Mouse (Mus musculus) liver, embryonic 13.5 days (tissue): Measurements from ENCODE around the gene Sdr39u1. TPM values are rescaled to one million over a fixed set of nuclear protein-coding genes. Genes with fewer than 3 reads are reported as not detected.
A peak's percentile ranks its signal among the peaks of the same experiment; 100 is the strongest.

Experiments used
- ATAC-seq: fragments of 200-750 bp; cut with Nextera tagmentation; 2 replicates; pipeline ENCODE4 v1.8.0; 2017; ENCODE audit warnings: low read depth, mild to moderate bottlenecking, moderate number of reproducible peaks, moderate library complexity
- DNase-seq: peaks from one replicate; pipeline ENCODE4 v3.0.0; 2022
- H3K27ac ChIP-seq: fragments of 300-500 bp; sonication (generic); 2 replicates; pipeline ENCODE4 v1.5.1; 2015; ENCODE audit warnings: moderate library complexity, mild to moderate bottlenecking, inconsistent platforms
- H3K27me3 ChIP-seq: fragments of 300-500 bp; sonication (generic); 2 replicates; pipeline ENCODE4 v1.6.1; 2015; ENCODE audit warnings: mild to moderate bottlenecking, inconsistent platforms
- H3K36me3 ChIP-seq: fragments of 300-500 bp; sonication (generic); 2 replicates; pipeline ENCODE4 v1.6.1; 2015; ENCODE audit warnings: mild to moderate bottlenecking, inconsistent platforms
- H3K4me1 ChIP-seq: fragments of 300-500 bp; sonication (generic); replicated peaks from 2 replicates; pipeline ENCODE4 v1.6.1; 2015; ENCODE audit warnings: inconsistent platforms
- H3K4me2 ChIP-seq: fragments of 300-500 bp; sonication (generic); 2 replicates; pipeline ENCODE4 v1.6.1; 2015; ENCODE audit warnings: inconsistent platforms, mild to moderate bottlenecking, moderate library complexity
- H3K4me3 ChIP-seq: fragments of 300-500 bp; sonication (generic); replicated peaks from 2 replicates; pipeline ENCODE4 v1.5.1; 2015; ENCODE audit warnings: mild to moderate bottlenecking, inconsistent platforms
- H3K9ac ChIP-seq: fragments of 300-500 bp; sonication (generic); 2 replicates; pipeline ENCODE4 v1.6.1; 2015; ENCODE audit warnings: mild to moderate bottlenecking, inconsistent platforms
- H3K9me3 ChIP-seq: fragments of 300-500 bp; sonication (generic); replicated peaks from 2 replicates; pipeline ENCODE4 v1.6.1; 2016; ENCODE audit warnings: inconsistent platforms
- WGBS: fragments of 180-500 bp; shearing (Covaris S2); methylation state at CpG from one replicate; pipeline ENCODE4 v1.1.7; 2015; ENCODE audit not compliant: insufficient replicate concordance; 5-methylcytosine and 5-hydroxymethylcytosine counted together
- polyA plus RNA-seq: library from polyadenylated mRNA; unstranded; fragments of >200 nt; fragmentation: Nextera tagmentation; extraction: Ambion mirVana; gene quantifications from 2 replicates; pipeline ENCODE4 v1.2.1, GENCODE M21; 2015

Sdr39u1 gene
- polyA plus RNA-seq, 1 experiment from 2014 or later = 14.1 TPM

DNA sequence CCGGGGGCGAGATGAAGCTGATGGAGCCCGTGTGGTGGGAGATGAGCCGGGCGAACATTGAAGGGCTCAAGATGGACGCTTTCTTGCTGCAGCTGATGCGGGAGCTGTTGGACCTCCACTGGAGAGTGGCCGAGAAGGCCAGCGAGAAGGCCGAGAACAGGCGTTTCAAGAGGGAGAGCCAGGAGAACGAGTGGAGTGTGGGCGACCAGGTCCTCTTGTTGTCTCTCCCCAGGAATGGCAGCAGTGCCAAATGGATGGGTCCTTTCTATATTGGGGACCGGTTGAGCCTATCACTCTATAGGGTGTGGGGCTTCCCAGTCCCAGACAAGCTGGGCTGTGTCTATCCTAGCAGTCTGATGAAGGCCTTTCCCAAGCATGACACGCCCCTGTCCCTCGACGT is 27.5 kb downstream of the Sdr39u1 start:
- Histone ChIP-seq H3K36me3 (peaks cover 23% of the 10 kb centered on the region; the same call in 1 of the 2 replicates), H3K4me1 (peaks cover 15% of the 10 kb centered on the region), H3K4me2 (no peak overlapping the region), H3K9me3 (no peaks in the 10 kb centered on the region), H3K27me3 (peaks cover 9% of the 10 kb centered on the region), H3K9ac (no peak overlapping the region), H3K27ac (no peak overlapping the region), H3K4me3 (no peak overlapping the region)
- ATAC-seq = no peak
- WGBS = 72% methylated on average over 17 of the region's 17 CpGs
- DNase-seq = no peak

DNA sequence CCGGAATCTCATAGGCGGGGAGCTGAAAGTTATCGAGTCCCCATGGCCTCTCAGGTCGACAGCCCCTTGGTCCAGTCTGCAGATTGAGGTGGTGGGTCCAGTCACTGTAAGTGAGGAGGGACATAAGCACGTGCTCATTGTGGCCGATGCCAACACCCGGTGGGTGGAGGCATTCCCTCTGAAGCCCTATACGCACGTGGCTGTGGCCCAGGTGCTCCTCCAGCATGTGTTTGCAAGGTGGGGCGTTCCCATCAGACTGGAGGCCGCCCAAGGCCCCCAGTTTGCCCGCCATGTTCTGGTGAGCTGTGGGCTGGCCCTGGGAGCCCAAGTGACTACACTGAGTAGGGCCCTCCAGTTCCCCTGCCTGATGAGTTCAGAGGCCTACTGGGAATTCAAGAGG is 28.1 kb downstream of the Sdr39u1 start:
- Histone ChIP-seq H3K36me3 (peaks cover 23% of the 10 kb centered on the region; the same call in 1 of the 2 replicates), H3K27me3 (0 out of 2 replicates have a peak, but pooled peaks cover 6% of the 10 kb centered on the region), H3K4me3 (no peak overlapping the region), H3K4me1 (peaks cover 13% of the 10 kb centered on the region), H3K9me3 (no peaks in the 10 kb centered on the region), H3K4me2 (no peak overlapping the region), H3K27ac (no peak overlapping the region), H3K9ac (no peak overlapping the region)
- ATAC-seq (no peak), DNase-seq (no peak)
- WGBS = 76% methylated on average over 12 of the region's 12 CpGs

DNA sequence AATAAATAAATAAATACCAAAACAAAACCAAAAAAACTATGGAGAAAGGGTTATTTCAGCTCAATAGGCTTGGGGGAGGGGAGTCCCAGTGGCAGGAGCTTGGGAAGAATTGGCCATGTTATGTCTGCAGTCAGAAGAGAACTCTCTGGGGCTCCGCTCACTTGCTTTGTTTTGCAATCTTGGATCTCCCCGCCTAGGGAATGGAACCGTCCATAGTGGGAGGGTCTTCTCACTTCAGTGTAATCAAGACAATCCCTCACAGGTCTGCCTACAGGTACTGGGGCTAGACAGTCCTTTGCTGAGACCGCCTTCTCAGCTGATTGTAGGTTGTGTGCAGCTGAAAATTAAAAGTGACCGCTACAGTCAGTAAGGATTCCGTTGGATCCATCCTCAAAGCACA is 30.6 kb downstream of the Sdr39u1 start:
- Histone ChIP-seq H3K4me3 (no peak overlapping the region), H3K4me2 (no peak overlapping the region), H3K9me3 (no peaks in the 10 kb centered on the region), H3K27ac (no peak overlapping the region), H3K27me3 (no peaks in the 10 kb centered on the region), H3K9ac (no peak overlapping the region), H3K4me1 (peaks cover 13% of the 10 kb centered on the region), H3K36me3 (peaks cover 38% of the 10 kb centered on the region; the same call in 1 of the 2 replicates)
- 78% methylated on average over 6 of the region's 6 CpGs for WGBS
- ATAC-seq = no peak
- DNase-seq = no peak

- Histone ChIP-seq H3K36me3 (peaks cover 44% of the 10 kb centered on the region), H3K4me1 (peaks cover 2% of the 10 kb centered on the region), H3K9me3 (no peaks in the 10 kb centered on the region), H3K27ac (no peak overlapping the region), H3K4me2 (no peak overlapping the region), H3K4me3 (no peak overlapping the region), H3K9ac (no peak overlapping the region), H3K27me3 (no peaks in the 10 kb centered on the region)
- DNase-seq (no peak), ATAC-seq (no peak)
- 74% methylated on average over 14 of the region's 14 CpGs for WGBS
These were observed 31.7 kb downstream of the Sdr39u1 start for GRCm38 (mm10) chr14:55868230-55869026.

DNA sequence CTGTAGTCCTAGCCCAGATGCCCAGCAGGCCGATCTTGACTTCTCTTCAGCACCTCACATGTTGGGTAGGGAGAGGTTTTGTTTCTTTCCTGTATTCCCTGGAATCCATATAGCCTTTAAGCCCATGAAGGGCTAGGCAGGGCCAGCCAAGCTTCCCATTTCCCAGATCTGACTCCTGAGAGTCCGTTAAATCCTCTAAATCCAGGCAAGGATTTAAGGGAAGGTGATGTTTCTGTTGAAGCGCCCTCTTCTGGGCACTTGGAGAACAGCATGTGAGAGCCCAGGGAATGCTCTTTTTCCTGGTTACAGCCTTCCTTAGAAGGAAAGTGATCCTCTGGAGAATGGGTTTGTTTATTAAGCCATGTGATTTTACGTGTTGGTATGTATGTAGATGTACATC is 33.1 kb downstream of the Sdr39u1 start:
- Histone ChIP-seq H3K4me1 (peaks cover 6% of the 10 kb centered on the region), H3K9ac (no peak overlapping the region), H3K4me2 (no peak overlapping the region), H3K36me3 (peaks cover 44% of the 10 kb centered on the region), H3K9me3 (no peaks in the 10 kb centered on the region), H3K27ac (no peak overlapping the region), H3K4me3 (no peak overlapping the region), H3K27me3 (no peaks in the 10 kb centered on the region)
- WGBS = 35% methylated on average over 4 of the region's 4 CpGs
- DNase-seq = no peak
- no peak for ATAC-seq

- H3K27me3 ChIP-seq = no peaks in the 10 kb centered on the region
- no peak overlapping the region for H3K27ac ChIP-seq
- peak; percentile 51; the same call in 1 of the 2 replicates for ATAC-seq
- DNase-seq = peak; percentile 50
- H3K9me3 ChIP-seq = no peaks in the 10 kb centered on the region
- H3K36me3 ChIP-seq = peaks cover 21% of the 10 kb centered on the region
- H3K4me1 ChIP-seq = peaks cover 24% of the 10 kb centered on the region
- H3K4me3 ChIP-seq = no peak overlapping the region
- H3K9ac ChIP-seq = no peak overlapping the region
- WGBS = 34% methylated on average over 7 of the region's 7 CpGs
- H3K4me2 ChIP-seq = no peak overlapping the region
These were observed 36.3 kb downstream of the Sdr39u1 start for GRCm38 (mm10) chr14:55863773-55864172.

DNA sequence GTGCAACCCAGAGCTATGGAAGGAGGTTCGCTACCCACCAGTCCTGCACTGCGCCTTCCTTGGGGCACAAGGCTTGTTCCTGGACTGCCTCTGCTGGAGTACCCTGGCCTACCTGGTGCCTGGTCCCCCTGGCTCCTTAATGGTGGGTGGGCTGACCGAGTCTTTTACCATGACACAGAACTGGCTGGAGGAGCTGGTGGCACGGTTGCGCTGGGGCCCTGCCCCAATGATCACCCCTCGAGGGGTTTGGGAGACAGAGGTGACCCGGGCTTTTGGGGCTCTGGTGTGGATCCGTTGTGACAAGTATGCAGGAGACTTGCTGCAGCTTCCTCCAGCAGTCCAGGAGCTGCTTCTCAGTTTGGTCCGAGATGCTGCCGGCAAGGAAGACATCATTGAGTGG is 37.1 kb downstream of the Sdr39u1 start:
- DNase-seq = no peak
- Histone ChIP-seq H3K4me3 (no peak overlapping the region), H3K9ac (no peak overlapping the region), H3K36me3 (peaks cover 21% of the 10 kb centered on the region), H3K27me3 (no peaks in the 10 kb centered on the region), H3K4me1 (peaks cover 24% of the 10 kb centered on the region), H3K27ac (no peak overlapping the region), H3K4me2 (no peak overlapping the region), H3K9me3 (no peaks in the 10 kb centered on the region)
- WGBS = 76% methylated on average over 10 of the region's 10 CpGs
- no peak for ATAC-seq

DNA sequence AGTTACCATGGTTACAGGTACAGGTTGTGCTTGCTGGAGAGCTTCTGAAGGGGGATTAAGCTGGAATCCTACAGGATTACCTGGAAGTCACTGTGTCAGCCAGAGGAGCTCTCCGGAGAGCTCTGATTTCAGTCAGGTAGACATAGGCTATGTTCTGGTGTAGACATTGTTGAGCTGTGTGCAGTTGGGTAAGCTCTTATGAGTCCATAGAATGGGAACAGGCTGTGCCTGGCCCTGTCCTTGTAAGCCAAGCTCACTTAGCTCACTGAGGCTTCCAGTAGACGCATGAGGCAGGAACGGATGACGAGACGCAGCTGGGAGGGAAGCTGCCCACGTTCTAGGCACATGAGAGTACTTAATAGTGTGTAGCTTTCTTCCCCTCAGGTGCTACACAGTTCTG is 37.9 kb downstream of the Sdr39u1 start:
- WGBS = 71% methylated on average over 6 of the region's 6 CpGs
- Histone ChIP-seq H3K4me2 (no peak overlapping the region), H3K36me3 (peaks cover 21% of the 10 kb centered on the region), H3K9me3 (no peaks in the 10 kb centered on the region), H3K4me1 (peaks cover 29% of the 10 kb centered on the region), H3K9ac (no peak overlapping the region), H3K27ac (no peak overlapping the region), H3K4me3 (no peak overlapping the region), H3K27me3 (no peaks in the 10 kb centered on the region)
- ATAC-seq (no peak), DNase-seq (no peak)

- H3K4me1 ChIP-seq = peaks cover 66% of the 10 kb centered on the region
- no peak overlapping the region for H3K9ac ChIP-seq
- 60% methylated on average over 4 of the region's 4 CpGs for WGBS
- no peak for DNase-seq
- H3K9me3 ChIP-seq = no peaks in the 10 kb centered on the region
- H3K36me3 ChIP-seq = no peaks in the 10 kb centered on the region
- H3K27ac ChIP-seq = no peak overlapping the region
- peaks cover 15% of the 10 kb centered on the region for H3K27me3 ChIP-seq
- H3K4me3 ChIP-seq = no peak overlapping the region
- no peak overlapping the region for H3K4me2 ChIP-seq
- ATAC-seq = no peak
These were observed 42.5 kb downstream of the Sdr39u1 start for GRCm38 (mm10) chr14:55857588-55857987.

- Histone ChIP-seq H3K9me3 (no peaks in the 10 kb centered on the region), H3K4me1 (peaks cover 57% of the 10 kb centered on the region), H3K4me2 (peak overlapping the region; percentile 70), H3K27ac (peak overlapping the region; percentile 66), H3K27me3 (peaks cover 15% of the 10 kb centered on the region), H3K4me3 (peak overlapping the region; percentile 61), H3K36me3 (no peaks in the 10 kb centered on the region), H3K9ac (peak overlapping the region; percentile 66)
- WGBS = 6% methylated on average over 4 of the region's 4 CpGs
- peak; percentile 21; the same call in 1 of the 2 replicates for ATAC-seq
- DNase-seq = no peak
These were observed 45.0 kb downstream of the Sdr39u1 start for GRCm38 (mm10) chr14:55855101-55855561.

- no peak for ATAC-seq
- no peaks in the 10 kb centered on the region for H3K9me3 ChIP-seq
- DNase-seq = no peak
- peaks cover 57% of the 10 kb centered on the region for H3K4me1 ChIP-seq
- 5% methylated on average over 9 of the region's 9 CpGs for WGBS
- peaks cover 15% of the 10 kb centered on the region for H3K27me3 ChIP-seq
- peak overlapping the region; percentile 66 for H3K27ac ChIP-seq
- H3K9ac ChIP-seq = peak overlapping the region; percentile 66
- peak overlapping the region; percentile 61 for H3K4me3 ChIP-seq
- H3K36me3 ChIP-seq = no peaks in the 10 kb centered on the region
- H3K4me2 ChIP-seq = peak overlapping the region; percentile 70
These were observed 45.5 kb downstream of the Sdr39u1 start for GRCm38 (mm10) chr14:55854406-55855100.
